Comparison of ENCODE assay signal across 8 mouse cellular contexts in the genomic region with DNA sequence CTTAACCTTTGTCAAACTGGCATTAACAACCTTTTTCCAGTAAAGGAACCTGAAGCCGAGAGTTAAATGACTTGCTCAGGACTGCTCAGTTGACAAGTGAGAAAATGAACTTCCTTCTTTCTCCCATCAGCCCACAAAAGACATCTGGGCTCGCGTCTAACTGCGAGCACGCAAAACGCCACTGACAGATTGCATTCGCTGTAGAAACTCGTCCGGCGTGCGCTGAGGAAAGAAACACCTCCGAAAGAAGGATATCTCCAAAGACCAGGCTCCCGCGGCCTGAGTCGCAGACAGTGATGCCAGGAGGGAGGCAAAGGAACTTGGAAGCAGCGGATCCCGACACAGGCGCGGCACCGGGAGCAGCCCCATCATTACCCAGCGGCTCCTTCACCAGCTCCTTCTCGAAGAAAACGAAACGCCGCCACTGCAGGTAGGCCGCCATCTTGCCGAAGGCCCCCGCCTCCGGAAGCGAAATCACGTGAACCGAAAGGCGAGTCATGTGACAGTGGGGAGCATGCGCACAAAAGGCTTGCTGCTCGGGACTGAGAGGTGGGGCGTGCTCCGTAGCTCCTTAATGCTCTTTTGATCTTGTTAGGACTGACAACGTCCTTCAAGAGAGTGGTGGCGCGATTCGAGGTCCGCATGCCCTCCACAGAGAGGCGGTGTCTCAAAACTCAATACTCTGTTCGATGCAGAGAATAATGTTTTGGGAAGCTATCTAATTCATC. TPM values are rescaled to one million over a fixed set of nuclear protein-coding genes. Genes with fewer than 3 reads are reported as not detected.
DNase-seq lines count a peak whose midpoint lies in the region; ATAC-seq and TF ChIP-seq lines count a peak whose summit lies in the region.

A gene (minus strand): TSS at position 481 of the 728 bp plus-strand sequence.

- intact Hi-C loops in heart, postnatal 36 days (cut with DNase I) = no loop called here

- TF ChIP-seq CTCF in G1E (IDR thresholded peaks at IDR 0.05; ENCODE audit: low read depth, low read length) = no peak
- no peak for TF ChIP-seq CTCF in layer of hippocampus, adult 2 months (conservative IDR thresholded peaks at IDR 0.05)
- peak; percentile 23 for TF ChIP-seq CTCF in lung, embryonic 14.5 days (IDR thresholded peaks at IDR 0.05; ENCODE audit: low read depth)
- no peak for TF ChIP-seq CTCF in olfactory bulb, adult 2 months (IDR thresholded peaks at IDR 0.05; ENCODE audit: insufficient read depth, low read depth, low read length)
- TF ChIP-seq CTCF in thymus, adult 2 months (IDR thresholded peaks at IDR 0.05; ENCODE audit: borderline replicate concordance, control insufficient read depth, extremely low read depth, insufficient read depth, low read length, poor library complexity) = no peak

- TF ChIP-seq POLR2A in olfactory bulb, adult 2 months (IDR thresholded peaks at IDR 0.05; ENCODE audit: insufficient read depth, low read depth, low read length) = peak; percentile 86
- TF ChIP-seq POLR2A in thymus, adult 2 months (IDR thresholded peaks at IDR 0.05; ENCODE audit: control insufficient read depth, extremely low read depth, insufficient read depth, low read length, poor library complexity) = peak; percentile 57; the same call in 1 of the 2 replicates

- H3K4me3 ChIP-seq in G1E (ENCODE audit: low read depth, low read length) = peak within 1 kb of the TSS; percentile 89
- peak within 1 kb of the TSS; percentile 76 for H3K4me3 ChIP-seq in forebrain, embryonic 16.5 days (replicated peaks; ENCODE audit: low read length)
- H3K4me3 ChIP-seq in layer of hippocampus, adult 2 months = peak within 1 kb of the TSS; percentile 98
- H3K4me3 ChIP-seq in lung, embryonic 14.5 days (ENCODE audit: low read depth, low read length) = peak within 1 kb of the TSS; percentile 64
- H3K4me3 ChIP-seq in olfactory bulb, adult 2 months (ENCODE audit: insufficient read depth, low read depth, low read length) = peak within 1 kb of the TSS; percentile 59
- H3K4me3 ChIP-seq in thymus, adult 2 months (ENCODE audit: control insufficient read depth, insufficient read depth, low read length) = peak within 1 kb of the TSS; percentile 95

- peak; percentile 74 for DNase-seq in G1E (ENCODE audit: low spot score)
- peak; percentile 91 to 94 for DNase-seq in cerebellum, adult 18-20 months
- peak; percentile 94 to 95 for DNase-seq in heart, postnatal 36 days
- peak; percentile 93 to 94 for DNase-seq in layer of hippocampus, adult 2 months (ENCODE audit: low spot score in 2 of 2)
- DNase-seq in lung, embryonic 14.5 days = peak; percentile 99
- peak; percentile 94 for DNase-seq in thymus, adult 2 months

- under 1% methylated on average over 44 of the region's 44 CpGs for WGBS in forebrain, embryonic 16.5 days
- WGBS in lung, embryonic 14.5 days = under 1% methylated on average over 44 of the region's 44 CpGs
- under 1% methylated on average over 44 of the region's 44 CpGs for WGBS in olfactory bulb, adult 2 months
- WGBS in thymus, adult 2 months = under 1% methylated on average over 44 of the region's 44 CpGs

- no peaks in the 10 kb centered on the region for H3K27me3 ChIP-seq in G1E (ENCODE audit: insufficient read depth, low read length)
- H3K27me3 ChIP-seq in forebrain, embryonic 16.5 days (replicated peaks; ENCODE audit: control insufficient read depth, insufficient read depth, low read length) = no peaks in the 10 kb centered on the region
- H3K27me3 ChIP-seq in lung, embryonic 14.5 days (ENCODE audit: insufficient read depth, low read length) = no peaks in the 10 kb centered on the region
- H3K27me3 ChIP-seq in thymus, adult 2 months (ENCODE audit: control insufficient read depth, insufficient read depth, low read length) = no peaks in the 10 kb centered on the region

- peak within 1 kb of the TSS; percentile 57 for H3K4me2 ChIP-seq in forebrain, embryonic 16.5 days (ENCODE audit: low read length)
- H3K4me2 ChIP-seq in lung, embryonic 14.5 days = peak within 1 kb of the TSS; percentile 80

- ATAC-seq in G1E (ENCODE audit: extremely low read depth, insufficient number of reproducible peaks, low FRiP score, poor library complexity, severe bottlenecking) = peak; percentile 82
- peak; percentile 93 for ATAC-seq in forebrain, embryonic 16.5 days
- peak; percentile 94 for ATAC-seq in lung, embryonic 14.5 days (ENCODE audit: insufficient read depth)

- H3K4me1 ChIP-seq in G1E (ENCODE audit: insufficient read depth, low read depth, low read length) = peaks cover 25% of the 10 kb centered on the region
- peaks cover 7% of the 10 kb centered on the region for H3K4me1 ChIP-seq in forebrain, embryonic 16.5 days (replicated peaks; ENCODE audit: control insufficient read depth, insufficient read depth, low read length)
- H3K4me1 ChIP-seq in lung, embryonic 14.5 days (ENCODE audit: insufficient read depth) = peaks cover 5% of the 10 kb centered on the region; the same call in 1 of the 2 replicates
- no peaks in the 10 kb centered on the region for H3K4me1 ChIP-seq in olfactory bulb, adult 2 months (ENCODE audit: control insufficient read depth, insufficient read depth, low read length)
- peaks cover 3% of the 10 kb centered on the region for H3K4me1 ChIP-seq in thymus, adult 2 months (replicated peaks; ENCODE audit: control insufficient read depth, insufficient read depth, low read length)

- H3K36me3 ChIP-seq in G1E (replicated peaks) = peaks cover 33% of the 10 kb centered on the region
- H3K36me3 ChIP-seq in forebrain, embryonic 16.5 days (ENCODE audit: control insufficient read depth, insufficient read depth) = peaks cover 8% of the 10 kb centered on the region
- H3K36me3 ChIP-seq in lung, embryonic 14.5 days (ENCODE audit: insufficient read depth) = peaks cover 35% of the 10 kb centered on the region
- peaks cover 20% of the 10 kb centered on the region for H3K36me3 ChIP-seq in thymus, adult 2 months (ENCODE audit: control insufficient read depth, insufficient read depth, low read length)

- H3K27ac ChIP-seq in forebrain, embryonic 16.5 days (ENCODE audit: low read length) = peak within 1 kb of the TSS; percentile 78
- peak within 1 kb of the TSS; percentile 94 for H3K27ac ChIP-seq in layer of hippocampus, adult 2 months
- peak within 1 kb of the TSS; percentile 71 for H3K27ac ChIP-seq in lung, embryonic 14.5 days (ENCODE audit: low read depth)
- no peak within 1 kb of the TSS for H3K27ac ChIP-seq in olfactory bulb, adult 2 months (ENCODE audit: insufficient read depth, low read depth, low read length)
- peak within 1 kb of the TSS; percentile 65 for H3K27ac ChIP-seq in thymus, adult 2 months (ENCODE audit: control insufficient read depth, insufficient read depth, low read length)

- H3K9me3 ChIP-seq in G1E (replicated peaks) = no peaks in the 10 kb centered on the region
- no peaks in the 10 kb centered on the region for H3K9me3 ChIP-seq in forebrain, embryonic 16.5 days (ENCODE audit: control insufficient read depth, low read length)
- no peaks in the 10 kb centered on the region for H3K9me3 ChIP-seq in lung, embryonic 14.5 days (ENCODE audit: low read depth, low read length)

- peak within 1 kb of the TSS; percentile 82 for H3K9ac ChIP-seq in forebrain, embryonic 16.5 days (replicated peaks; ENCODE audit: low read depth, low read length)
- peak within 1 kb of the TSS; percentile 64 for H3K9ac ChIP-seq in lung, embryonic 14.5 days

RNA-seq across cellular contexts. Expression of the gene that starts here (rescaled TPM):
- 13.6 and 15.7 TPM in 2 replicates for total RNA-seq in G1E (2014; fragmentation: Nextera tagmentation)
- 26.4 and 27.0 TPM in 2 replicates for total RNA-seq in G1E (2017)
- 6.7 and 7.7 TPM in 2 replicates for polyA plus RNA-seq in G1E (2012)
- polyA plus RNA-seq in forebrain, embryonic 16.5 days (2015; fragmentation: Nextera tagmentation; extraction: Ambion mirVana) = 46.5 and 47.0 TPM in 2 replicates
- 10 to 100 TPM; 16.8 to 18.8 TPM for total RNA-seq in heart, postnatal 36 days (2021)
- total RNA-seq in layer of hippocampus, adult 2 months (2021) = 10 to 100 TPM; 54.7 to 55.7 TPM
- 26.0 and 26.8 TPM in 2 replicates for polyA plus RNA-seq in lung, embryonic 14.5 days (2014; fragmentation: Nextera tagmentation; extraction: Ambion mirVana)
- not detected in 2 replicates for polyA plus RNA-seq in olfactory bulb, adult 2 months (2012; ENCODE audit: insufficient read depth, insufficient read length, low replicate concordance, missing spikeins)
- polyA plus RNA-seq in thymus, adult 2 months (2012; rRNA removed) = 37.9 and 40.8 TPM in 2 replicates
